Mouse (Mus musculus): ENCODE results near the gene Selenow. TPM values are rescaled to one million over a fixed set of nuclear protein-coding genes. Genes with fewer than 3 reads are reported as not detected.
"Not testable (repeated sequence)": the region's sequence is repeated elsewhere in the genome, so short reads cannot be mapped to it uniquely, and the experiment has no call there.

Gene Selenow
- polyA plus RNA-seq, 1 experiment from 2014 or later: 654 TPM

GRCm38 (mm10) chr7:15916134-15916723, 6.0 kb downstream of the Selenow start:
- no peak for ATAC-seq (replicated peaks; ENCODE audit: extremely low read depth, insufficient read depth, low FRiP score)
- WGBS: 81% methylated on average over 3 of the region's 3 CpGs
- Histone ChIP-seq H3K9me3 (replicated peaks; ENCODE audit: control insufficient read depth, low read length) (no peaks in the 10 kb centered on the region), H3K27ac (ENCODE audit: low read length) (no peak overlapping the region), H3K9ac (ENCODE audit: low read length) (no peak overlapping the region), H3K4me2 (ENCODE audit: low read depth, low read length) (no peak overlapping the region), H3K4me1 (ENCODE audit: control insufficient read depth, insufficient read depth, low read length) (peaks cover 11% of the 10 kb centered on the region), H3K27me3 (ENCODE audit: control insufficient read depth, insufficient read depth, low read length) (no peaks in the 10 kb centered on the region), H3K36me3 (ENCODE audit: control insufficient read depth, insufficient read depth) (peaks cover 23% of the 10 kb centered on the region), H3K4me3 (ENCODE audit: low read length) (no peak overlapping the region)

- not testable (repeated sequence) for H3K27me3 ChIP-seq (ENCODE audit: control insufficient read depth, insufficient read depth, low read length); H3K4me3 ChIP-seq (ENCODE audit: low read length); H3K4me1 ChIP-seq (ENCODE audit: control insufficient read depth, insufficient read depth, low read length); ATAC-seq (replicated peaks; ENCODE audit: extremely low read depth, insufficient read depth, low FRiP score); H3K27ac ChIP-seq (ENCODE audit: low read length); H3K9me3 ChIP-seq (replicated peaks; ENCODE audit: control insufficient read depth, low read length); H3K9ac ChIP-seq (ENCODE audit: low read length); H3K4me2 ChIP-seq (ENCODE audit: low read depth, low read length)
- H3K36me3 ChIP-seq (ENCODE audit: control insufficient read depth, insufficient read depth): peaks cover 23% of the 10 kb centered on the region
- 86% methylated on average over 4 of the region's 4 CpGs for WGBS
Measured at GRCm38 (mm10) chr7:15915695-15916094, 6.5 kb downstream of the Selenow start.

GRCm38 (mm10) chr7:15914751-15915150, 7.5 kb downstream of the Selenow start:
- Histone ChIP-seq H3K27me3 (ENCODE audit: control insufficient read depth, insufficient read depth, low read length) (no peaks in the 10 kb centered on the region), H3K9me3 (replicated peaks; ENCODE audit: control insufficient read depth, low read length) (no peaks in the 10 kb centered on the region), H3K27ac (ENCODE audit: low read length) (no peak overlapping the region)

GRCm38 (mm10) chr7:15914252-15914651, 8.0 kb downstream of the Selenow start:
- WGBS: 28% methylated on average over 2 of the region's 2 CpGs

More at GRCm38 (mm10) chr7:15914751-15915150, 7.5 kb downstream of the Selenow start:
- Histone ChIP-seq H3K4me3 (ENCODE audit: low read length) (no peak overlapping the region), H3K9ac (ENCODE audit: low read length) (no peak overlapping the region), H3K4me1 (ENCODE audit: control insufficient read depth, insufficient read depth, low read length) (no peaks in the 10 kb centered on the region), H3K4me2 (ENCODE audit: low read depth, low read length) (no peak overlapping the region), H3K36me3 (ENCODE audit: control insufficient read depth, insufficient read depth) (peaks cover 15% of the 10 kb centered on the region)
- ATAC-seq (replicated peaks; ENCODE audit: extremely low read depth, insufficient read depth, low FRiP score): no peak
- WGBS: 88% methylated on average over 2 of the region's 2 CpGs

GRCm38 (mm10) chr7:15912183-15912582, 10.0 kb downstream of the Selenow start:
- Histone ChIP-seq H3K36me3 (ENCODE audit: control insufficient read depth, insufficient read depth) (peaks cover 3% of the 10 kb centered on the region; the same call in 1 of the 2 replicates), H3K4me3 (ENCODE audit: low read length) (no peak overlapping the region), H3K4me2 (ENCODE audit: low read depth, low read length) (no peak overlapping the region), H3K9me3 (replicated peaks; ENCODE audit: control insufficient read depth, low read length) (no peaks in the 10 kb centered on the region), H3K27ac (ENCODE audit: low read length) (no peak overlapping the region), H3K4me1 (ENCODE audit: control insufficient read depth, insufficient read depth, low read length) (no peaks in the 10 kb centered on the region), H3K27me3 (ENCODE audit: control insufficient read depth, insufficient read depth, low read length) (no peaks in the 10 kb centered on the region), H3K9ac (ENCODE audit: low read length) (no peak overlapping the region)
- WGBS: under 1% methylated on average over 4 of the region's 4 CpGs
- peak; percentile 56; the same call in 1 of the 2 replicates for ATAC-seq (replicated peaks; ENCODE audit: extremely low read depth, insufficient read depth, low FRiP score)

More at GRCm38 (mm10) chr7:15914252-15914651, 8.0 kb downstream of the Selenow start:
- H3K9ac ChIP-seq (ENCODE audit: low read length): no peak overlapping the region
- H3K4me1 ChIP-seq (ENCODE audit: control insufficient read depth, insufficient read depth, low read length): no peaks in the 10 kb centered on the region
- no peaks in the 10 kb centered on the region for H3K27me3 ChIP-seq (ENCODE audit: control insufficient read depth, insufficient read depth, low read length)
- H3K4me3 ChIP-seq (ENCODE audit: low read length): no peak overlapping the region
- no peak for ATAC-seq (replicated peaks; ENCODE audit: extremely low read depth, insufficient read depth, low FRiP score)
- H3K4me2 ChIP-seq (ENCODE audit: low read depth, low read length): no peak overlapping the region
- H3K36me3 ChIP-seq (ENCODE audit: control insufficient read depth, insufficient read depth): peaks cover 10% of the 10 kb centered on the region
- H3K27ac ChIP-seq (ENCODE audit: low read length): no peak overlapping the region
- H3K9me3 ChIP-seq (replicated peaks; ENCODE audit: control insufficient read depth, low read length): no peaks in the 10 kb centered on the region

GRCm38 (mm10) chr7:15910521-15910920, 11.7 kb downstream of the Selenow start:
- Histone ChIP-seq H3K27ac (ENCODE audit: low read length) (no peak overlapping the region), H3K4me3 (ENCODE audit: low read length) (no peak overlapping the region), H3K9me3 (replicated peaks; ENCODE audit: control insufficient read depth, low read length) (no peaks in the 10 kb centered on the region), H3K27me3 (ENCODE audit: control insufficient read depth, insufficient read depth, low read length) (no peaks in the 10 kb centered on the region), H3K9ac (ENCODE audit: low read length) (no peak overlapping the region), H3K4me1 (ENCODE audit: control insufficient read depth, insufficient read depth, low read length) (no peaks in the 10 kb centered on the region), H3K4me2 (ENCODE audit: low read depth, low read length) (no peak overlapping the region), H3K36me3 (ENCODE audit: control insufficient read depth, insufficient read depth) (no peaks in the 10 kb centered on the region)
- 70% methylated on average over 5 of the region's 5 CpGs for WGBS
- ATAC-seq (replicated peaks; ENCODE audit: extremely low read depth, insufficient read depth, low FRiP score): no peak

- no peak for ATAC-seq (replicated peaks; ENCODE audit: extremely low read depth, insufficient read depth, low FRiP score)
- Histone ChIP-seq H3K27ac (ENCODE audit: low read length) (no peak overlapping the region), H3K4me2 (ENCODE audit: low read depth, low read length) (no peak overlapping the region), H3K4me1 (ENCODE audit: control insufficient read depth, insufficient read depth, low read length) (no peaks in the 10 kb centered on the region), H3K36me3 (ENCODE audit: control insufficient read depth, insufficient read depth) (no peaks in the 10 kb centered on the region), H3K27me3 (ENCODE audit: control insufficient read depth, insufficient read depth, low read length) (no peaks in the 10 kb centered on the region), H3K9ac (ENCODE audit: low read length) (no peak overlapping the region), H3K9me3 (replicated peaks; ENCODE audit: control insufficient read depth, low read length) (no peaks in the 10 kb centered on the region), H3K4me3 (ENCODE audit: low read length) (no peak overlapping the region)
- WGBS: 52% methylated on average over 8 of the region's 8 CpGs
Measured at GRCm38 (mm10) chr7:15907971-15908590, 14.1 kb downstream of the Selenow start.

GRCm38 (mm10) chr7:15906602-15907001, 15.6 kb downstream of the Selenow start:
- WGBS: 68% methylated on average over 1 of the region's 1 CpGs
- Histone ChIP-seq H3K4me1 (ENCODE audit: control insufficient read depth, insufficient read depth, low read length) (no peaks in the 10 kb centered on the region), H3K27ac (ENCODE audit: low read length) (no peak overlapping the region), H3K9ac (ENCODE audit: low read length) (no peak overlapping the region), H3K9me3 (replicated peaks; ENCODE audit: control insufficient read depth, low read length) (no peaks in the 10 kb centered on the region), H3K4me3 (ENCODE audit: low read length) (no peak overlapping the region), H3K36me3 (ENCODE audit: control insufficient read depth, insufficient read depth) (no peaks in the 10 kb centered on the region), H3K27me3 (ENCODE audit: control insufficient read depth, insufficient read depth, low read length) (no peaks in the 10 kb centered on the region), H3K4me2 (ENCODE audit: low read depth, low read length) (no peak overlapping the region)
- ATAC-seq (replicated peaks; ENCODE audit: extremely low read depth, insufficient read depth, low FRiP score): no peak

- no peak for ATAC-seq (replicated peaks; ENCODE audit: extremely low read depth, insufficient read depth, low FRiP score)
- H3K36me3 ChIP-seq (ENCODE audit: control insufficient read depth, insufficient read depth): no peaks in the 10 kb centered on the region
- H3K27ac ChIP-seq (ENCODE audit: low read length): no peak overlapping the region
- no peaks in the 10 kb centered on the region for H3K9me3 ChIP-seq (replicated peaks; ENCODE audit: control insufficient read depth, low read length)
- H3K9ac ChIP-seq (ENCODE audit: low read length): no peak overlapping the region
- 75% methylated on average over 7 of the region's 7 CpGs for WGBS
- no peaks in the 10 kb centered on the region for H3K27me3 ChIP-seq (ENCODE audit: control insufficient read depth, insufficient read depth, low read length)
- no peak overlapping the region for H3K4me2 ChIP-seq (ENCODE audit: low read depth, low read length)
- H3K4me1 ChIP-seq (ENCODE audit: control insufficient read depth, insufficient read depth, low read length): no peaks in the 10 kb centered on the region
- H3K4me3 ChIP-seq (ENCODE audit: low read length): no peak overlapping the region
Measured at GRCm38 (mm10) chr7:15905861-15906260, 16.3 kb downstream of the Selenow start.

Data from heart, embryonic 16.5 days (tissue).